Mouse (Mus musculus): ENCODE measurements at regions not wholly inside any gene's neighbourhood (a gene's known extent, or its start where the extent isn't known, plus 50 kb on each side); places are given as distances from the start of the nearest gene placed in this dataset.

GRCm38 (mm10) chr14:107570676-107571075 lies 1343.3 kb downstream of the Slitrk1 start:
- Histone ChIP-seq H3K9ac (ENCODE audit: low read length) (no peak overlapping the region), H3K27me3 (ENCODE audit: control insufficient read depth, insufficient read depth, low read length) (no peaks in the 10 kb centered on the region), H3K4me1 (replicated peaks; ENCODE audit: control insufficient read depth, insufficient read depth, low read length) (no peaks in the 10 kb centered on the region), H3K4me2 (ENCODE audit: low read depth, low read length, severe bottlenecking) (no peak overlapping the region), H3K4me3 (ENCODE audit: low read depth, low read length) (no peak overlapping the region), H3K9me3 (ENCODE audit: control insufficient read depth, low read length) (no peaks in the 10 kb centered on the region), H3K36me3 (ENCODE audit: control insufficient read depth, insufficient read depth, low read length) (no peaks in the 10 kb centered on the region), H3K27ac (ENCODE audit: low read depth, low read length) (no peak overlapping the region)
- no peak for DNase-seq (ENCODE audit: low spot score)
- no peak for ATAC-seq (replicated peaks; ENCODE audit: low FRiP score)
- WGBS = 80% methylated on average over 1 of the region's 1 CpGs

DNA sequence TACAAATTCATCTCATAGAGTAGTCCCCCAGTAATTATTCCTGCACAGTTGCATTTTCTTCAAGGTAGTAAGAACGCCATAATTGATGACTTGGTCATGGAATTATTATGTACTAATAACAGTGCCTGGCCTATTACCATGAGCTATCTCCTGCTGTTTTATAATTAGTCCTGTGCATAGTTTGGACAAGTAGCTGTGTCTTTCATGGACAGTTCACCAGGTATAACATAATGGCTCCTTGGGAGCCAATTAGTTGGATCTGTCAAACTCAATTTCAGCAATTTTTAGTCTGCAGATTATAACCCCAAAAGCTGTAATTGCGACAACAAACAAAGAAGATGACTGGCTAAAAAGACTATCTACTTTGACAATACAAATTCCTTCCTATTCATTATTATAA lies 1345.5 kb downstream of the Slitrk1 start:
- Histone ChIP-seq H3K9ac (ENCODE audit: low read length) (no peak overlapping the region), H3K36me3 (ENCODE audit: control insufficient read depth, insufficient read depth, low read length) (no peaks in the 10 kb centered on the region), H3K4me2 (ENCODE audit: low read depth, low read length, severe bottlenecking) (no peak overlapping the region), H3K27me3 (ENCODE audit: control insufficient read depth, insufficient read depth, low read length) (no peaks in the 10 kb centered on the region), H3K27ac (ENCODE audit: low read depth, low read length) (no peak overlapping the region), H3K9me3 (ENCODE audit: control insufficient read depth, low read length) (no peaks in the 10 kb centered on the region), H3K4me3 (ENCODE audit: low read depth, low read length) (no peak overlapping the region), H3K4me1 (replicated peaks; ENCODE audit: control insufficient read depth, insufficient read depth, low read length) (no peaks in the 10 kb centered on the region)
- DNase-seq (ENCODE audit: low spot score) (no peak), ATAC-seq (replicated peaks; ENCODE audit: low FRiP score) (peak; percentile 85)
- WGBS = 35% methylated on average over 2 of the region's 2 CpGs
